Mouse (Mus musculus) left cerebral cortex, adult 2 months (tissue): ENCODE results near the gene Mocs3. TPM values are rescaled to one million over a fixed set of nuclear protein-coding genes. Genes with fewer than 3 reads are reported as not detected.

Experiments
- DNase-seq, 2 experiments: peaks; one replicate each; pipeline ENCODE4 v3.0.0; 2021 to 2022; ENCODE audit warnings: low spot score in 2 of 2, mixed read lengths in 1 of 2; ENCODE audit errors: extremely low spot score in 1 of 2
- H3K27ac ChIP-seq: fragments of 200-600 bp; 2 replicates; pipeline ENCODE4 v1.8.1; 2022
- H3K4me3 ChIP-seq: fragments of 200-600 bp; 2 replicates; pipeline ENCODE4 v1.8.1; 2022
- CTCF ChIP-seq: fragments of 200-600 bp; IDR thresholded peaks from 2 replicates; pipeline ENCODE4 v1.8.1; 2022; ENCODE audit warnings: antibody characterized with exemption, mild to moderate bottlenecking, moderate library complexity
- intact Hi-C: fragments of 180-260 bp; cut with DNase I; formaldehyde crosslinking; loops from one replicate; pipeline ENCODE4 v1.15.1; 2025
- total RNA-seq, 2 experiments: library from RNA; stranded (reverse); gene quantifications; 2 replicates each; pipeline ENCODE4 v1.2.3; 2021

Mocs3 gene
- total RNA-seq, 2 experiments from 2014 or later: 19.6 to 20.1 TPM

GRCm38 (mm10) chr2:168274374-168274935 is 44.0 kb downstream of the Mocs3 start:
- no peak overlapping the region for H3K27ac ChIP-seq
- H3K4me3 ChIP-seq: no peak overlapping the region
- intact Hi-C loops: loop anchor here (1.0 kb wide), 1 partner anchor 171 kb away; no protein-coding TSS in a partner anchor
- DNase-seq: peak; percentile 65 to 80
- TF ChIP-seq CTCF: peak; percentile 90

GRCm38 (mm10) chr2:168280729-168281581 is 50.5 kb downstream of the Mocs3 start:
- peak overlapping the region; percentile 64 for H3K4me3 ChIP-seq
- no peak for TF ChIP-seq CTCF
- peak; percentile 45 to 52 for DNase-seq
- H3K27ac ChIP-seq: no peak overlapping the region
- intact Hi-C loops: no loop called here

DNA sequence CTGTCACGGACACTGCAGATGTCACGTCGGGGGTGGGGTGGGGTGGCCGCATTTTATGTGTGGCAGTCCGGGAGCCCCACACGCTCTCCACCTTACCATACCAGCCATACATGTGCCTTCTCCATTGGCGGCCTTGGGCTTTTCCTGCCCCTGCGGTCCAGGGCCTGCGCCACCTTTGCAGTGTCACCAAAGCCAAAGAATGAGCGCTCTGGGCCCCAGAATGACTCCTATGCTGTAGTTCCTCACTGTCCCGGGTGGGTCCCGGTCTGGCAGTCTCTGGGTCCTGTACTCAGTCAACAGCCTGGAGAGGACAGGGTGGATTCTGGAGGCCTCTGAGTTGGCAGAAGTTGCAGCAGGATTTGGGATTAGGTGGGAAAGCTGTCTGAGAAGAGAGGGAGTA is 51.2 kb downstream of the Mocs3 start, which contains the start of gene Kcng1:
TSS of gene Kcng1 (minus strand) at position 155 of the 400 bp plus-strand sequence.
- Histone ChIP-seq H3K4me3 (peak within 1 kb of the TSS; percentile 64), H3K27ac (no peak within 1 kb of the TSS)
- intact Hi-C loops: no loop called here
- TF ChIP-seq CTCF: no peak
- no peak for DNase-seq

Other genes with a start within 250 kb of the Mocs3 start
- under 1 TPM; 0.21 to 0.61 TPM for gene Ripor3, start 220.0 kb upstream of the Mocs3 start, total RNA-seq
- gene Pard6b, start 149.6 kb upstream of the Mocs3 start, total RNA-seq: 1 to 10 TPM; 5.5 to 6.8 TPM
- gene Adnp, start 23.5 kb upstream of the Mocs3 start, total RNA-seq: 10 to 100 TPM; 84.0 to 91.6 TPM
- gene Gm20716, start 258 bp upstream of the Mocs3 start, total RNA-seq: 10 to 100 TPM; 26.9 to 32.3 TPM
- 10 to 100 TPM; 68.5 to 75.8 TPM for gene Dpm1, start within 50 bp of the Mocs3 start, total RNA-seq
- 10 to 100 TPM; 30.5 to 39.6 TPM for gene Kcng1, start 51.1 kb downstream of the Mocs3 start, total RNA-seq